Mouse (Mus musculus): ENCODE results near the gene Pde4c. TPM values are rescaled to one million over a fixed set of nuclear protein-coding genes. Genes with fewer than 3 reads are reported as not detected.

Pde4c gene
- polyA plus RNA-seq, 1 experiment from 2014 or later: 8.8 TPM

DNA sequence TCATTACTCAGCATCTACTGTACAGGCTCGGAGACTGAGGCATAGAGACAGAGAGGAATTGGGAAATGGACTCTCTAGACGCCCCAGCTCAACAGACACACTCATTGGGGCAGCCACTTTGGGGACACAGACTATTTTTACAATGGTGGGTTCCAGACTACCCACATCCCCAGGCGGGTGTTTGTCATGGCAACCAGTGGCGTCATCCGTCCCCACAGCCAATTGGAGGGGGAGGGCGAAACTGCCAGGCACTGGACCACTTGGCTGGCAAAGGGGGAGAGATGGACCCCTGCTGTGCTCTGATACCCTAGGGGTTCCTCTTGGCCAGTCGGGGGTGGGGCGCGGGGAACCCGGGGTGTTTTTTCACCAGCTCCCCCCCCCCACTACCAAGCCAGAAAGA lies 77.1 kb downstream of the Pde4c start:
- Histone ChIP-seq H3K4me3 (ENCODE audit: low read length) (no peak overlapping the region), H3K9me3 (ENCODE audit: low read length) (no peaks in the 10 kb centered on the region), H3K4me1 (ENCODE audit: insufficient read depth, low read length) (peaks cover 31% of the 10 kb centered on the region), H3K27me3 (ENCODE audit: insufficient read depth, low read length) (peaks cover 54% of the 10 kb centered on the region), H3K27ac (ENCODE audit: low read length) (no peak overlapping the region), H3K4me2 (replicated peaks; ENCODE audit: low read depth, low read length) (no peak overlapping the region), H3K9ac (replicated peaks; ENCODE audit: low read length) (no peak overlapping the region), H3K36me3 (ENCODE audit: insufficient read depth, low read length) (no peaks in the 10 kb centered on the region)
- 54% methylated on average over 10 of the region's 10 CpGs for WGBS
- ATAC-seq (ENCODE audit: low FRiP score, low TSS enrichment): no peak

Small RNA genes lying within 50 kb of the gene (microRNA-seq; reads per million reads assigned to microRNA genes)
- not detected for gene Mir7240

Other genes starting within 250 kb of the Pde4c start
- gene Klhl26, start 246.8 kb upstream of the Pde4c start, polyA plus RNA-seq (2015; fragmentation: Nextera tagmentation; extraction: Ambion mirVana): 25.0 and 26.8 TPM in 2 replicates
- 6.5 and 7.0 TPM in 2 replicates for gene Tmem59l, start 236.4 kb upstream of the Pde4c start, polyA plus RNA-seq (2015; fragmentation: Nextera tagmentation; extraction: Ambion mirVana)
- 29.3 and 30.7 TPM in 2 replicates for gene Crlf1, start 230.6 kb upstream of the Pde4c start, polyA plus RNA-seq (2015; fragmentation: Nextera tagmentation; extraction: Ambion mirVana)
- 133 and 135 TPM in 2 replicates for gene Rex1bd, start 217.0 kb upstream of the Pde4c start, polyA plus RNA-seq (2015; fragmentation: Nextera tagmentation; extraction: Ambion mirVana)
- 869 and 882 TPM in 2 replicates for gene Uba52, start 212.9 kb upstream of the Pde4c start, polyA plus RNA-seq (2015; fragmentation: Nextera tagmentation; extraction: Ambion mirVana)
- 353 and 359 TPM in 2 replicates for gene Fkbp8, start 196.0 kb upstream of the Pde4c start, polyA plus RNA-seq (2015; fragmentation: Nextera tagmentation; extraction: Ambion mirVana)
- gene Kxd1, start 195.8 kb upstream of the Pde4c start, polyA plus RNA-seq (2015; fragmentation: Nextera tagmentation; extraction: Ambion mirVana): 65.4 and 69.9 TPM in 2 replicates
- 24.1 and 25.1 TPM in 2 replicates for gene Ell, start 184.3 kb upstream of the Pde4c start, polyA plus RNA-seq (2015; fragmentation: Nextera tagmentation; extraction: Ambion mirVana)
- gene Isyna1, start 129.3 kb upstream of the Pde4c start, polyA plus RNA-seq (2015; fragmentation: Nextera tagmentation; extraction: Ambion mirVana): 215 and 217 TPM in 2 replicates
- 133 and 149 TPM in 2 replicates for gene Ssbp4, start 114.8 kb upstream of the Pde4c start, polyA plus RNA-seq (2015; fragmentation: Nextera tagmentation; extraction: Ambion mirVana)
- 1.8 and 1.9 TPM in 2 replicates for gene Lrrc25, start 107.6 kb upstream of the Pde4c start, polyA plus RNA-seq (2015; fragmentation: Nextera tagmentation; extraction: Ambion mirVana)
- 1.0 and 1.2 TPM in 2 replicates for gene Gdf15, start 91.3 kb upstream of the Pde4c start, polyA plus RNA-seq (2015; fragmentation: Nextera tagmentation; extraction: Ambion mirVana)
- gene Pgpep1, start 63.3 kb upstream of the Pde4c start, polyA plus RNA-seq (2015; fragmentation: Nextera tagmentation; extraction: Ambion mirVana): 88.5 TPM in 2 replicates
- 272 and 281 TPM in 2 replicates for gene Lsm4, start 50.5 kb upstream of the Pde4c start, polyA plus RNA-seq (2015; fragmentation: Nextera tagmentation; extraction: Ambion mirVana)
- 42.1 and 47.4 TPM in 2 replicates for gene Jund, start 24.8 kb upstream of the Pde4c start, polyA plus RNA-seq (2015; fragmentation: Nextera tagmentation; extraction: Ambion mirVana)
- gene Iqcn, start 20.3 kb upstream of the Pde4c start, polyA plus RNA-seq (2015; fragmentation: Nextera tagmentation; extraction: Ambion mirVana): 0.04 and 0.06 TPM in 2 replicates
- gene Gm3336, start 5.2 kb upstream of the Pde4c start, polyA plus RNA-seq (2015; fragmentation: Nextera tagmentation; extraction: Ambion mirVana): 0.52 and 0.76 TPM in 2 replicates
- gene Rab3a, start 31.0 kb downstream of the Pde4c start, polyA plus RNA-seq (2015; fragmentation: Nextera tagmentation; extraction: Ambion mirVana): 20.9 and 22.0 TPM in 2 replicates
- gene Mpv17l2, start 37.2 kb downstream of the Pde4c start, polyA plus RNA-seq (2015; fragmentation: Nextera tagmentation; extraction: Ambion mirVana): 57.0 and 60.4 TPM in 2 replicates
- gene Pik3r2, start 53.0 kb downstream of the Pde4c start, polyA plus RNA-seq (2015; fragmentation: Nextera tagmentation; extraction: Ambion mirVana): 72.8 and 77.3 TPM in 2 replicates
- gene Mast3, start 81.3 kb downstream of the Pde4c start, polyA plus RNA-seq (2015; fragmentation: Nextera tagmentation; extraction: Ambion mirVana): 16.2 and 16.3 TPM in 2 replicates
- gene Il12rb1, start 84.7 kb downstream of the Pde4c start, polyA plus RNA-seq (2015; fragmentation: Nextera tagmentation; extraction: Ambion mirVana): 0.05 and 0.12 TPM in 2 replicates
- 6.7 and 7.0 TPM in 2 replicates for gene Arrdc2, start 116.0 kb downstream of the Pde4c start, polyA plus RNA-seq (2015; fragmentation: Nextera tagmentation; extraction: Ambion mirVana)
- gene Kcnn1, start 139.5 kb downstream of the Pde4c start, polyA plus RNA-seq (2015; fragmentation: Nextera tagmentation; extraction: Ambion mirVana): 2.9 and 4.9 TPM in 2 replicates
- gene Ccdc124, start 150.2 kb downstream of the Pde4c start, polyA plus RNA-seq (2015; fragmentation: Nextera tagmentation; extraction: Ambion mirVana): 114 and 119 TPM in 2 replicates
- gene Slc5a5, start 169.0 kb downstream of the Pde4c start, polyA plus RNA-seq (2015; fragmentation: Nextera tagmentation; extraction: Ambion mirVana): 0.22 and 0.28 TPM in 2 replicates
- gene Rpl18a, start 173.7 kb downstream of the Pde4c start, polyA plus RNA-seq (2015; fragmentation: Nextera tagmentation; extraction: Ambion mirVana): 4,081 and 4,203 TPM in 2 replicates
- gene Map1s, start 182.2 kb downstream of the Pde4c start, polyA plus RNA-seq (2015; fragmentation: Nextera tagmentation; extraction: Ambion mirVana): 56.9 and 63.1 TPM in 2 replicates